Mouse (Mus musculus): ENCODE data around the gene Git1. TPM values are rescaled to one million over a fixed set of nuclear protein-coding genes. Genes with fewer than 3 reads are reported as not detected.
"Not testable (repeated sequence)": the region's sequence is repeated elsewhere in the genome, so short reads cannot be mapped to it uniquely, and the experiment has no call there.

Gene Git1
- total RNA-seq, 2 experiments from 2014 or later, result 49.7 to 57.8 TPM

GRCm38 (mm10) chr11:77520601-77521529 is 27.5 kb downstream of the Git1 start:
- no peak for DNase-seq

- DNase-seq, result no peak
Measured at GRCm38 (mm10) chr11:77525804-77526486, 32.6 kb downstream of the Git1 start.

- not testable (repeated sequence) for DNase-seq
Measured at GRCm38 (mm10) chr11:77528420-77528819, 35.1 kb downstream of the Git1 start.

- no peak for DNase-seq
Measured at GRCm38 (mm10) chr11:77529644-77530043, 36.3 kb downstream of the Git1 start.

- no peak for DNase-seq
Measured at GRCm38 (mm10) chr11:77530862-77531261, 37.5 kb downstream of the Git1 start.

GRCm38 (mm10) chr11:77532202-77532846 is 39.0 kb downstream of the Git1 start:
- DNase-seq, result no peak

GRCm38 (mm10) chr11:77545261-77545660 is 51.9 kb downstream of the Git1 start:
- no peak for DNase-seq

Other genes with a start within 250 kb of the Git1 start
- 10 to 100 TPM in 1 of 2 experiments, 1 to 10 TPM in 1; 5.4 to 24.8 TPM for gene Coro6, start 31.2 kb upstream of the Git1 start, total RNA-seq (2021)
- 10 to 100 TPM in 1 of 2 experiments, 1 to 10 TPM in 1; 8.3 to 13.4 TPM for gene Ankrd13b, start 3.9 kb upstream of the Git1 start, total RNA-seq (2021)
- 10 to 100 TPM; 26.1 to 27.5 TPM for gene Abhd15, start 21.6 kb downstream of the Git1 start, total RNA-seq (2021)
- gene Trp53i13, start 22.4 kb downstream of the Git1 start, total RNA-seq (2021), result 10 to 100 TPM; 12.9 to 13.2 TPM
- not detected for gene Gm10392, start 25.6 kb downstream of the Git1 start, total RNA-seq (2021)
- gene Taok1, start 114.3 kb downstream of the Git1 start, total RNA-seq (2021), result 10 to 100 TPM; 45.4 to 52.4 TPM
- gene Nufip2, start 192.6 kb downstream of the Git1 start, total RNA-seq (2021), result 10 to 100 TPM; 66.1 to 69.1 TPM
- not detected for gene Cryba1, start 231.7 kb downstream of the Git1 start, total RNA-seq (2021)

All from adrenal gland, postnatal 10 days (tissue).